Mouse (Mus musculus) thymus, postnatal 0 days (tissue): Measurements from ENCODE around the gene Olfr1289. TPM values are rescaled to one million over a fixed set of nuclear protein-coding genes. Genes with fewer than 3 reads are reported as not detected.

Experiments
- DNase-seq: peaks from one replicate; pipeline ENCODE4 v3.0.0-alpha.2; 2015; ENCODE audit warnings: low spot score
- polyA plus RNA-seq: library from polyadenylated mRNA; unstranded; fragments of >200 nt; fragmentation: Nextera tagmentation; extraction: Ambion mirVana; gene quantifications from 2 replicates; pipeline ENCODE4 v1.2.1, GENCODE M21; 2015

Olfr1289 gene
- not detected in 2 replicates for polyA plus RNA-seq

DNA sequence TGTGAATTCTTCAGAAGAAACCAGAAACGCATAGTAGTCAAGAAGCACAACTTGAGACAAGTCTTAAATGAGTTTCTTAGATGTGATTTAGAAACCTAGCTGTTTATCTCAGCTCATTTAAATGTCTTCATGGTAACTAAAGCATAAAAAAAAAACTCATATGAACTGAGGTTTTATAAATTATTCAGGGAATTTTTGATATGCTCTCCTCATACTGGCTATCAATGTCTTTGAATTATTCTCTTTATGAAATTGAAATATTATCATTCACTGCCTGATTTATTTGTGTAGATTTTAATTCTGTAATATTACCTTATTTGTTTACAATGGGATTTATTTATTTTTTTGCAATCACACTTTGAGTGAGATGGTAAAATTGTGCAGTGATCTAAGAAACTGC is at the start of gene Olfr1289:
Gene Olfr1289 (plus strand): TSS at position 301 of the 400 bp plus-strand sequence.
- no peak for DNase-seq

DNA sequence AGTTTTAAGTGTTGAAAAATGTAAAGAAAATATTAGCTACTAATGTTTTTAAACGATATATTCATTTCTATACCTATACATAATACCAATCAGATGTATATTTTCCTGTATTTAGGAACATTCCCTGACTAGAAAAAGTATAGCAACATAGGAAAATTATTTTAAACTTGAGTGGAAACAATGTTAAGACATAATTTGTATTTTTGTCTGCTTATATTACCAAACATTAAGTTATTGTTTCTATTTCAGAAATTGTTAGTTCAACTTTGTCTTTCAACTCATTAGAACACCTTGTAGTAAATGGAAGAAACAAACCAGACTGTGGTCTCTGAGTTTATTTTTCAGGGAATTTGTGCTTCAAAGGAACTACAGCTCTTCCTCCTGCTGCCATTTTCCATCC is 31.8 kb upstream of the Olfr1289 start, which contains the start of gene Olfr1287:
Gene Olfr1287 (plus strand): TSS at position 301 of the 400 bp plus-strand sequence.
- no peak for DNase-seq

DNA sequence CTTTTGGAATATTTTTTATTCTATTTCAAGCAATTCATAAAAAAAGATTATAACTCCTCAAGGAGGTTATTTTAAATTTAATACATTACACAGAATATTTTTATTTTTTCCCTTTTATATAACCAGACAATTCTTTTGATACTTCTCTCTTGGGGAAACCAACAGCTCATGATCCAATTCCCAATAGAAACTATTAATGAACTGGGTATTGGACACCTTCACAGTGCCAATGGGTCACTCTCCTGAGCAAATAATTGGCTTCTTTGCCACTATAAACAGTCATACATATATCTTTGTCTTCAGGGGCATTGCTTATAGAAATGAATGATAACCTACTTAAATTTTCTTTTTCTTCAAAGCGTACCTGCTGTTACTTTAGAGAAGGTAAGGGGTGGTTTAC is 6.8 kb upstream of the Olfr1289 start, which contains the start of gene Olfr1288:
Gene Olfr1288 (plus strand): TSS at position 301 of the 400 bp plus-strand sequence.
- DNase-seq = no peak

DNA sequence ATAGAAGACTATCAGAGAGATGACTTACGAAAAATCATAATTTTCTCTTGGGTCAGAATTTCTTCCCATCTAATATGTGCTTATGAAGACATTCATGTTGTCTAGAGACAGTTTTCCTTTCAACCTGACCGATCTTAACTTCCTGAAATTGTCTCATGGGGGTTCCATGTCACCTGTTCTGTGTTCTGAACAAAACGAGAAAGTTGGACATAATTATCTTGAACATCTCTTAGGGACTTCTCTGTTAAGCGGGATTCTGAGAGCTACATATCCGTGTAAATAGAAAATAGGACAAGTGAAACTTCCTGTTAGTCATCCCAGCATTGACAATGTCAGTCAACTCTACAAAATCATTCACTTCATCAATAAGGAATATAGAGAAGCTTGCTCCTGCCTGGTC is 13.1 kb downstream of the Olfr1289 start, which contains the start of gene Olfr1290:
Gene Olfr1290 (minus strand): TSS at position 101 of the 400 bp plus-strand sequence.
- DNase-seq = no peak

DNA sequence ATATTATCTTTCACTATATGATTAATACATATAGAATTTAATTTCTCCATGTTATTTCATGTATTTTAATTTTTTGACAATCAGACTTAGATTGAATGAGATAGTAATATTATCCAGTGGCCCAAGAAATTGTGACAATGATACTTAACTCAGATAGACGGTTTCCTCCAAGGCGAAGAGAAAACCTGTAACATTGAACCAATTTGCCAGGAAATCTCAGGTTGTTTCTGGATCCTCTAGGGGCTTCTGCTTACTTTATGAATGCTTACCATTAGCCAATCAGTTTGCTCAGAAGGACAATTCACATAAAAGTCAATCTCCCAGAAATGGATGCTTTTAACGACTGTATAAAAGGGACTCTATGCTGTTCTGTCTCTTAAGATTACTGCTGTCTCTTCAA is 16.3 kb downstream of the Olfr1289 start, which contains the start of gene Olfr1291-ps1:
Gene Olfr1291-ps1 (plus strand): TSS at position 301 of the 400 bp plus-strand sequence.
- DNase-seq = no peak

DNA sequence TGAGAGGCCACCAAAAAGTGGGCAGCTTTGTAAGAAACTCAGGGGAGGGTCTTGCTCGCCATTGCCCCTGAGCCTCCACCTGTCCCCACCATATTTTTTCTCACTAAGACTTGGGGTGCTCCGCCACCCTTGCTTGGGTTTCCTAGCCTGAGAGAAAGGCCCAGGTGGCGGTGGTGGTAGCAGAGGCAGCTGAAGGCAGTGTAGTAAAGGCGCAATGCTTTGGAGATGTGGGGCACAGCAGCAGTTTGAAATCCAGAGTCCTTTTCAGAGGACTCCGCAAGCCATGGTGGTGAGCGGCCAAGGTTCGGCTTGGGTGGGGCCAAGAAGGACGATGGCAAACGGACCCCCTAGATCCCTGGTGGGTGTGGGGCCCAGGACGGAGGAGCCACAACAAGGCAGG is 36.8 kb downstream of the Olfr1289 start:
- DNase-seq = no peak

DNA sequence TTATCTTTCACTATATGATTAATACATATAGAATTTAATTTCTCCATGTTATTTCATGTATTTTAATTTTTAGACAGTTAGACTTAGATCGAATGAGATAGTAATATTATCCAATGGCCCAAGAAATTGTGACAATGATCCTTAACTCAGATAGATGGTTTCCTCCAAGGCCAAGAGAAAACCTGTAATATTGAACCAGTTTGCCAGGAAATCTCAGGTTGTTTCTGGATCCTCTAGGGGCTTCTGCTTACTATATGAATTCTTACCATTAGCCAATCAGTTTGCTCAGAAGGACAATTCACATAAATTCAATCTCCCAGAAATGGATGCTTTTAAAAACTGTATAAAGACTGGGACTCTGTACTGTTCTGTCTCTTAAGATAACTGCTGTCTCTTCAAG is 44.3 kb downstream of the Olfr1289 start, which contains the start of gene Olfr1293-ps:
Gene Olfr1293-ps (plus strand): TSS at position 301 of the 400 bp plus-strand sequence.
- DNase-seq = no peak

Other genes starting within 250 kb of the Olfr1289 start
- gene Olfr1275, start 245.5 kb upstream of the Olfr1289 start, polyA plus RNA-seq = not detected in 2 replicates
- not detected in 2 replicates for gene Olfr1276, start 226.3 kb upstream of the Olfr1289 start, polyA plus RNA-seq
- not detected in 2 replicates for gene Olfr1277, start 206.7 kb upstream of the Olfr1289 start, polyA plus RNA-seq
- gene Olfr1278, start 190.7 kb upstream of the Olfr1289 start, polyA plus RNA-seq = not detected in 2 replicates
- not detected in 2 replicates for gene Olfr1279, start 180.2 kb upstream of the Olfr1289 start, polyA plus RNA-seq
- not detected in 2 replicates for gene Olfr1280, start 166.8 kb upstream of the Olfr1289 start, polyA plus RNA-seq
- not detected in 2 replicates for gene Olfr1281, start 154.3 kb upstream of the Olfr1289 start, polyA plus RNA-seq
- not detected in 2 replicates for gene Olfr1282, start 144.7 kb upstream of the Olfr1289 start, polyA plus RNA-seq
- not detected in 2 replicates for gene Olfr1283, start 114.0 kb upstream of the Olfr1289 start, polyA plus RNA-seq
- not detected in 2 replicates for gene Olfr1284, start 105.3 kb upstream of the Olfr1289 start, polyA plus RNA-seq
- not detected in 2 replicates for gene Olfr1286, start 57.7 kb upstream of the Olfr1289 start, polyA plus RNA-seq
- gene Olfr1287, start 31.7 kb upstream of the Olfr1289 start, polyA plus RNA-seq = not detected in 2 replicates
- not detected in 2 replicates for gene Olfr1288, start 6.7 kb upstream of the Olfr1289 start, polyA plus RNA-seq
- gene Olfr1290, start 13.0 kb downstream of the Olfr1289 start, polyA plus RNA-seq = not detected in 2 replicates
- gene Olfr1291-ps1, start 16.4 kb downstream of the Olfr1289 start, polyA plus RNA-seq = not detected in 2 replicates
- not detected in 2 replicates for gene Olfr1293-ps, start 44.4 kb downstream of the Olfr1289 start, polyA plus RNA-seq
- gene Olfr1294, start 59.5 kb downstream of the Olfr1289 start, polyA plus RNA-seq = not detected in 2 replicates
- not detected in 2 replicates for gene Olfr1295, start 88.9 kb downstream of the Olfr1289 start, polyA plus RNA-seq
- not detected in 2 replicates for gene Olfr1297, start 145.7 kb downstream of the Olfr1289 start, polyA plus RNA-seq
- not detected in 2 replicates for gene Olfr1298, start 168.4 kb downstream of the Olfr1289 start, polyA plus RNA-seq
- not detected in 2 replicates for gene Olfr1299, start 180.6 kb downstream of the Olfr1289 start, polyA plus RNA-seq